Mouse (Mus musculus) C2C12 (cell line): Measurements from ENCODE around the gene Lmf2. TPM values are rescaled to one million over a fixed set of nuclear protein-coding genes. Genes with fewer than 3 reads are reported as not detected.

Source experiments
- H3K27me3 ChIP-seq: one replicate; pipeline ENCODE4 v1.6.1; 2011; ENCODE audit not compliant: control insufficient read depth, insufficient read depth, insufficient read length
- H3K36me3 ChIP-seq: one replicate; pipeline ENCODE4 v1.6.1; 2011; ENCODE audit not compliant: control insufficient read depth, insufficient read depth
- H3K4me3 ChIP-seq: one replicate; pipeline ENCODE4 v1.5.1; 2011; ENCODE audit warnings: mild to moderate bottlenecking, control low read depth; ENCODE audit not compliant: poor library complexity, insufficient read depth, severe bottlenecking
- H3K79me2 ChIP-seq: one replicate; pipeline ENCODE4 v1.6.1; 2011; ENCODE audit not compliant: control insufficient read depth, insufficient read depth
- H3K79me3 ChIP-seq: one replicate; pipeline ENCODE4 v1.6.1; 2011; ENCODE audit warnings: low read depth, control low read depth
- H3ac ChIP-seq: one replicate; pipeline ENCODE3; 2011; ENCODE audit warnings: low read depth; ENCODE audit not compliant: control insufficient read depth, insufficient read length
- CEBPB ChIP-seq: IDR thresholded peaks from one replicate; pipeline ENCODE4 v1.6.1; 2011; ENCODE audit warnings: low read depth, mild to moderate bottlenecking, control low read depth, moderate library complexity
- CTCF ChIP-seq: IDR thresholded peaks from one replicate; pipeline ENCODE4 v1.5.1; 2011; ENCODE audit not compliant: control insufficient read depth, insufficient read depth, insufficient read length
- FOSL1 ChIP-seq: IDR thresholded peaks from one replicate; pipeline ENCODE4 v1.8.0; 2011; ENCODE audit warnings: mild to moderate bottlenecking, low read length; ENCODE audit not compliant: poor library complexity, insufficient read depth, severe bottlenecking
- MAX ChIP-seq: IDR thresholded peaks from one replicate; pipeline ENCODE4 v1.6.1; 2011; ENCODE audit warnings: mild to moderate bottlenecking, control low read depth
- MYOD1 ChIP-seq: IDR thresholded peaks from one replicate; pipeline ENCODE4 v1.6.1; 2011; ENCODE audit warnings: low read depth; ENCODE audit not compliant: control insufficient read depth, insufficient read length
- MYOG ChIP-seq: IDR thresholded peaks from one replicate; pipeline ENCODE4 v1.6.1; 2011; ENCODE audit not compliant: control insufficient read depth, insufficient read length; ENCODE audit errors: extremely low read depth
- USF1 ChIP-seq: IDR thresholded peaks from one replicate; pipeline ENCODE4 v1.6.1; 2011; ENCODE audit warnings: low read depth, mild to moderate bottlenecking, control low read depth, moderate library complexity
- long read RNA-seq, 2 experiments: library from polyadenylated mRNA; unstranded; transcript quantifications; one replicate each; pipeline ENCODE4 v2.0.0; 2019 to 2020
- polyA plus RNA-seq: library from polyadenylated mRNA; unstranded; fragments of >200 nt; fragmentation: generic; extraction: Trizol; gene quantifications from one replicate; pipeline ENCODE4 v1.2.1, GENCODE M21; 2012; ENCODE audit warnings: missing spikeins

Gene Lmf2
- polyA plus RNA-seq = 95.9 TPM
- long read RNA-seq, experiment 1, transcript Lmf2-201 (14 exons, 2,906 nt) = major isoform, 38 of 68 reads
- long read RNA-seq, experiment 1, partial matches to known transcripts = 8 of 68 reads
- long read RNA-seq, experiment 1, other reads (novel, unspliced or antisense) = 19 of 68 reads
- long read RNA-seq, experiment 2, transcript Lmf2-208 (13 exons, 3,262 nt) = minor isoform, 23 of 454 reads
- long read RNA-seq, experiment 2, transcript Lmf2-201 (14 exons, 2,906 nt) = major isoform, 244 of 454 reads
- long read RNA-seq, experiment 2, partial matches to known transcripts = 102 of 454 reads
- long read RNA-seq, experiment 2, other reads (novel, unspliced or antisense) = 85 of 454 reads

DNA sequence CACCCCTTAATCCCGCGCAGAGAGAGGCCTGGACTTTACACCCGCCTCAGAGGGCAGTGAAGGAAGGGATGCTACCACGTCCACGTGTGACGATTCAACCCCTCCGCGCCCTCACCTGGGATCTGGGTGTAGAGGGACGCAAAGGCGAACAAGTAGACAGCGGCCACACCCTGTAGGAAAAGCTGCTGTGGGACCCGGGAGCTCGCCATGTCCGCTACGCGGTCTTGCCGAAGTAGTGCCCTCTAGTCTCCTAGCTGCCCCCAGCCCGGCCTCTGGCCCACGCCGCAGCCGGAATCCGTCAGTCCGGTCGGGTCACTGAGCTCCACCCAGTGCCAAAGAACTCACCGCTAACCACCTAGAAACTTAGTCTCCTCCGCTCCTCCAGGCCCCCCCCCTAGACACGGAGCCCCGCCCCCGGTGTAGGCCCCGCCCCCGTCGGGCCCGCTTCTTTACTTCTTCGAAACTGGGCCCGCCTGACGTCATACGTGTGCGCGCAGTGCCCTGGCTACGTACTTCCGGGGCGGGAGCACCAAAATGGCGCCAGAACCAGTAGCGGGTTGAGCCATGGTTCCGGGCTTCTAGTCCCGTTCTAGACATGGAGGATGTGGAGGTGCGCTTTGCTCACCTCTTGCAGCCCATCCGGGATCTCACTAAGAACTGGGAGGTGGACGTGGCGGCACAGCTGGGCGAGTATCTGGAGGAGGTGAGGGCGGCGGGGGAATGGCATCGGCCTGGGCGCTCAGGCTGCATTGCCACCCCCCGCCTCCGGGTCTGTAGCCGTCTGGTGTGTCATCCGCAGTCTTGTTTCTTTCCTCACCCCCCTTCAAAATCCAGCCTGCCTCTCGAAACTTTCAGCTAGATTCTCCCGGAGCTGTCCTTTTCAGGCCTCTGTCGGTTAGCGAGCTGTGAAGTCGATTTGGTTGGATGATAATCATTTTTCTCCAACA, at the start of gene Lmf2, which contains the start of gene Ncaph2:
Gene Lmf2 (minus strand): TSS at position 419 of the 947 bp plus-strand sequence.
Gene Ncaph2 (plus strand): TSS at position 479 of the 947 bp plus-strand sequence.
- H3K27me3 ChIP-seq = no peaks in the 10 kb centered on the region
- peak within 1 kb of the TSS; percentile 87 for H3ac ChIP-seq
- no peak for TF ChIP-seq USF1
- TF ChIP-seq CEBPB = no peak
- TF ChIP-seq MYOD1 = no peak
- no peak for TF ChIP-seq CTCF
- TF ChIP-seq MAX = no peak
- no peak for TF ChIP-seq FOSL1
- TF ChIP-seq MYOG = no peak
- peaks cover 80% of the 10 kb centered on the region for H3K79me2 ChIP-seq
- peaks cover 58% of the 10 kb centered on the region for H3K79me3 ChIP-seq
- peaks cover 61% of the 10 kb centered on the region for H3K36me3 ChIP-seq
- H3K4me3 ChIP-seq = peak within 1 kb of the TSS; percentile 94

DNA sequence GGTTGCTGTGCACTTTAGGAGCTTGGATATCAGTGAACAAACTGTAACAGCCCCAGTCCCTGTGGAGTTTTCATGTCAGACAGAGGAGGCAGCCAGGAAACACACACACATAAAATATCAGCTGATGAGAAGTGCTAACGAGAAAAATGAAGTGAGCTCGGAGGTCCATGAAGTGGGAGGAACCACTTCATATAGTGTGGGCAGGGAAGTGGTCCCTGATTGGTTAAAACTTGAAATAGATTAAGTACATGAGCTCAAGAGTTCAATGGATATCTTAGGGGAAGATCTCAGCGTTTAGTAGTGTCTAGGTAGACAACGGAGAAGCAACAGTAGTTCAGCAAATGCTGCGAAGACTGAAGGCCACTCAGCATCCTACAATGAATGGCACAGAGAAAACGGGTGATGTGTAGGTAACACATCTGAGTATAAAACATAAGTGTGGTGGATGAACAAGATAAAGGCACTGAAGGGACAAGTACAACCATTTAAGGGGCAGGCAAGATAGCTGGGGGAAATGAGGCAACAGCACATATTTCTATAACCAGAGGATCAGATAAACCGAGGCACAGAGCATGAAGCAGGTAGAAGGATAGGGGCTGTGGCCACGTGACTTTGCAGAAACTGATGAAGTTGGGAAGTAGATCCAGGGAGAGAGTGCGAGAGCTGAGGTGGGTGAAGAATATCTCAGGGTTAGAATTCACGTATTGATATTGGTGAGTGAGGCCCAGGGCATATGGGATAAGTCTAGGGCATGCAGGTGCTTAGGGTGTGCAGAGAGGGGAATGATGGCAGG, 49.6 kb upstream of the Lmf2 start:
- Histone ChIP-seq H3K79me3 (no peaks in the 10 kb centered on the region), H3K36me3 (no peaks in the 10 kb centered on the region), H3K79me2 (no peaks in the 10 kb centered on the region), H3ac (no peak overlapping the region), H3K27me3 (peaks cover 19% of the 10 kb centered on the region), H3K4me3 (no peak overlapping the region)
- TF ChIP-seq MYOG (no peak), FOSL1 (no peak), MAX (no peak), USF1 (peak; percentile 33), CTCF (no peak), MYOD1 (no peak)

DNA sequence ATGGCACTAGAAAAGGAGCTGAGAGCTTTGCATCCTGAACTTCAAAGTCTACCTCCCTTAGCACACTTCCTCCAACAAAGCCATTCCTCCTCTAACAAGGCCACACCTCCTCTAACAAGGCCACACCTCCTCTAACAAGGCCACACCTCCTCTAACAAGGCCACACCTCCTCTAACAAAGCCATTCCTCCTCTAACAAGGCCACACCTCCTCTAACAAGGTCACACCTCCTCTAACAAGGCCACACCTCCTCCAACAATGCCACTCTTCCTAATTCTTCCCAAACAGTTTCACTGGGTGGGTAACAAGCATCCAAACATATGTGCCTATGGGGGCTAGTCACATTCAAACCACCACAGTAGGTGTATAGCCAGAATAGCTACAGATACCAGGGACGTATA, 47.0 kb upstream of the Lmf2 start:
- TF ChIP-seq CEBPB (no peak), MYOG (no peak), FOSL1 (no peak), MYOD1 (no peak), CTCF (no peak), MAX (no peak), USF1 (no peak)
- no peaks in the 10 kb centered on the region for H3K79me3 ChIP-seq
- H3ac ChIP-seq = no peak overlapping the region
- H3K79me2 ChIP-seq = no peaks in the 10 kb centered on the region
- H3K4me3 ChIP-seq = no peak overlapping the region
- peaks cover 29% of the 10 kb centered on the region for H3K27me3 ChIP-seq
- H3K36me3 ChIP-seq = no peaks in the 10 kb centered on the region

DNA sequence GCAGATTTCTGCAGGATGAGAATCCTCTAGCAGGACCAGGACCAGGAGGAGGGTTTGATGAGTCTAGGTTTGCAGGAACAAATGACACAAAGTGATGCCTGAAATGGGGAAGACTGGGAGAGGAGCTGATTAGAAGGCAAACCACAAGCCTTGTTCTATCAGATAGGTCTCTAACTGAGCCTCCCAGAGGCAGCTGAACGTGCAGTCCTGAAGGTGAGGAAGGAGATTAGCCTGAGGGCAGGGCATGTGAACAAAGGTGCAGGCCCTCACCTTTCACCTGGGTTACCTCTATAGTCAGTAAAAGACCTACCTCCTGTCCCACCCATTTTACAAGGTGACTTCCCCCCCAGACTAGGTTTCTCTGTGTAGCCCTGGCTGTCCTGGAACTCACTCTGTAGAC, 44.3 kb upstream of the Lmf2 start:
- peaks cover 36% of the 10 kb centered on the region for H3K27me3 ChIP-seq
- H3K79me3 ChIP-seq = no peaks in the 10 kb centered on the region
- no peak for TF ChIP-seq CTCF
- TF ChIP-seq FOSL1 = no peak
- TF ChIP-seq CEBPB = no peak
- TF ChIP-seq MAX = no peak
- TF ChIP-seq MYOG = no peak
- TF ChIP-seq USF1 = no peak
- TF ChIP-seq MYOD1 = no peak
- H3K36me3 ChIP-seq = no peaks in the 10 kb centered on the region
- H3ac ChIP-seq = no peak overlapping the region
- no peaks in the 10 kb centered on the region for H3K79me2 ChIP-seq
- H3K4me3 ChIP-seq = no peak overlapping the region

DNA sequence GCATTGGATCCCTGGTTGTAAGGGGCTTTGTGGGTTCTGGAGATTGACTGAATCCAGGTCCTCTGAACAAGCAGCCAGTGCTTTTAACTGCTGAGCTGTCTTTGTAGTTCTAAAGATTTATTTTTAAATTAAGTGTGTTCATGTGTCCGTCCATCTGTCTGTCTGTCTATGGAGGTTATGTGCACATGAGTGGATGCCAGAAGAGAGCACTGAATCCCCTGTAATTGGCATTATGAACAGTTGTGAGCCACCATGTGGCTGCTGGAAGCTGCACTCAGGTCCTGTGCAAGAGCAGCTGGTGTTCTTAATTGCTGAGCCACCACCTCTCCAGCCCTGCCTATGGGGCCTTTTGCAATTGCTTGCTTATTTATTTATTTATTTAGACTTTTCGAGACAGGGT, 42.7 kb upstream of the Lmf2 start:
- no peaks in the 10 kb centered on the region for H3K79me3 ChIP-seq
- no peak for TF ChIP-seq MAX
- TF ChIP-seq FOSL1 = no peak
- no peak for TF ChIP-seq MYOG
- no peak for TF ChIP-seq MYOD1
- TF ChIP-seq CTCF = no peak
- H3K27me3 ChIP-seq = peaks cover 31% of the 10 kb centered on the region
- no peak overlapping the region for H3ac ChIP-seq
- no peak overlapping the region for H3K4me3 ChIP-seq
- H3K79me2 ChIP-seq = no peaks in the 10 kb centered on the region
- no peaks in the 10 kb centered on the region for H3K36me3 ChIP-seq
